Mouse (Mus musculus): Measurements from ENCODE around the gene Ifrd2. TPM values are rescaled to one million over a fixed set of nuclear protein-coding genes. Genes with fewer than 3 reads are reported as not detected.
A peak's percentile ranks its signal among the peaks of the same experiment; 100 is the strongest.

The Ifrd2 gene
- total RNA-seq, 2 experiments from 2014 or later, result 36.9 to 40.7 TPM

DNA sequence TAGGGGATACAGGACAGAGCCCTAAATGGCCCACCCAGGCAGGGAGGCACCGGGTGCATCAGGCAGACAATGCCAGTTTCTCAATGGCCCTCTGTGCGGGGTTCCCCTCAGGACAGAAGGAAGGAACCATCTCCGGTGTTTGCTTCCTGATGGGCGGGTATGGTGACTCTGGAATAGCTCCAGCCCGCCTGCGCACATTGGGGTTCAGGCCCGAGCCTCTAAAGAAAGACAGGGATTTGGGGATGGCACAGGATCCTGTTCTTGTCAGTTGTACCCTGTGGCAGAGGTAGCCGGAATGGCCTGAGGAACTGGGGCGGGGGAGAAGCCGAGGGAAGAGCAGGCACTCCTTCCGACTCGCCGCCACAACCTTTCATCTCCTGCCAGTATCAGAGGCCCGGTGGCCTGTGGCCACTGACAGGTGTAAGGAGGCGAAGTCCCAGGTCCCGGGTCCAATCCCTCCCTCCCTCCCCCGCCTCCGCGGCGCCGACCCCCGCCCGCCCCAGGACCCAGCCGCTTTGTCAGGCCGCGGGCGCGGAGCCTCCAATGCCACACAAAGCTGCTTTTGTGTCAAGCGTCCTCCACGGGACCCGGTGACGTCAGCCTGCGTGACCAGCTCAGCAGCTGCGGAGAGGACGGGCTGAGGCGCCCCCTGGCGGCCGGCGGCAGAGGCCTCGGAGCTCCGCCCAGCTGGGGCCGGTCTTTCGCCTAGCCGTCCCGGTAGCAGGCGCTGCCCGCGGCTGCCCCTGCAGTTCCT is 24.9 kb downstream of the Ifrd2 start:
- intact Hi-C loops (cut with DNase I), result loop anchor here (2.0 kb wide), 1 partner anchor 20 kb away; no protein-coding TSS in a partner anchor
- DNase-seq, result peak; percentile 99 to 100

DNA sequence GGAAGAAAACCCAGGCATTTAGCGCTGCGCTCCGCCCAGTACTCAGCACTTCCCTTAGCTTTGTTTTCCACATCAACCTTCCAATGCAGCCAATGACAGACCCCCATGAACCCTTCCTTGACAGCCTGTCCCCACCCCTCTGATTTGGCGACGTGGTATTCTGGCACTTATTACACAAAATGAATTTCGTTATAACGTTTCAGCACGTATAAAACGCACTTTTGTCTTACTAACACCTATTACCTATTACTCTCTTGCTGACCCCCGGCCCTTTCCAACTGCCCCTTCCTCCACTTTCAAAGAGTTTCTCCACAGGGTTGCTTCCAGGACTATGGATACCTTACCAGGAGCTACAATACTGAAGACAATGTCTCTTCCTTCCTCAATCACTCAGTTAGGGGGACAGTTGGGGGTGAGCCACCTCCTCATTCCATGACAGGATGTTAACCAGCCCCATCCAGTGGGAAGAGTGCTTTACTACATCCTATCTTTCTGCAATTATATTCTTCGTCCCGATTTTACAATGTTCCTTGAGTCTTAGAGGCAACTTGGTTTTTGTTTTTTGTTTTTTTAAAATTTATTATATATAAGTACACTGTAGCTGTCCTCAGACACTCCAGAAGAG is 25.6 kb downstream of the Ifrd2 start:
- intact Hi-C loops (cut with DNase I), result loop anchor here (2.0 kb wide), 1 partner anchor 20 kb away; no protein-coding TSS in a partner anchor
- DNase-seq, result no peak

DNA sequence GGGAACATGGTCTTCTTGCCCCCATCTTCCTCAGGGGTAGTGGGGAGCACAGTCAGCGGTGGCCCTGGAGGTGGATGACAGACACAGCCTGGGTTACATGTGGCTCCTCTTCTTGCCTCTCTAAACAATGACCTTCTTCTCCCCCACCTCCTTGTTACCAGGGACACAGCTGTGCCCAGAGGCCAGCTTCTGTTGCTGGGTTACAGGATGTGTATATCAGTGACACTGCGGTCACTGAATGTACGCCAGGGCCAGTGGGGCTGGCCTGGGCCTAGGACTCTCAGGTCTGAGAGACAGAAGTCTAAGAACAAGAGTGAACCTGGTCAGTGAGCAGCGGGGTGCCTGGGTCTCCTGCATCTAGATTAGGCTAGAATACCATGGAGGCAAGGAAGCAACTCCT is 27.6 kb downstream of the Ifrd2 start:
- intact Hi-C loops (cut with DNase I), result no loop called here
- DNase-seq, result peak; percentile 52 to 62

DNA sequence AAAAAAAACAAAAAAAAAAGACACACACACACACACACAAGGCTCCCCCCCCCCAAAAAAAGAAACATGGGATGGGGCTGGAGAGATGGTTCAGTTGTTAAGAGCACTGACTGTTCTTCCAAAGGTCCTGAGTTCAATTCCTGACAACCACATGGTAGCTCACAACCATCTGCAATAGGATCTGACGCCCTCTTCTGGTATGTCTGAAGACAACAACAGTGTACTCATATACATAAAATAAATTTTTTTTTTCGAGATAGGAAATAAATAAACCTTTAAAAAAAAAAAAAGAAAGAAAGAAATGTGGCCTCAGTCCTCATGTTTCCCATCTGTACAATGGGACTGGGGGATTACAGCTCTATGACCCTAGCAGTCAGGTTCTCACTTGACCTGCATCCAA is 30.0 kb downstream of the Ifrd2 start:
- no peak for DNase-seq

DNA sequence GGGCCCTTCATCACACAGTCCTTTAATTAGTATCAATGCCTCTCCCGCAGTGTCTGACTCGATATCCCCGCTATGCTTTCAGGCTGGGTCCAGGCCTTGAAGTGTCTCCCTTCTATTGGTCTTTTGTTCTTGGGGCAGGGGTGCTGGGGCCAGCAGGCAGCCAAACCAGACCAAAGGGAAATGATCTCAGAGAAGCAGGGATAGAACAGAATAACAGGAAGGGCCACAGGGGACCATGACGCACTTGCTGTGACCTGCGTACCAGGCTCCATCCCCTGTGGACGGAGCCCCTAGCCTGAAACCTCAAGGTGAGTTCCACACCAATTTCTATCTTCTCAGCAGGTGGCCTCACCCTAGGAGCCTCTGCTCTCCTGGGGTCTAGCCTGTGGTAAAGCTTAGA is 30.7 kb downstream of the Ifrd2 start:
- DNase-seq, result no peak
- intact Hi-C loops (cut with DNase I), result no loop called here

More for the DNA sequence above, 30.0 kb downstream of the Ifrd2 start:
- intact Hi-C loops (cut with DNase I), result no loop called here

DNA sequence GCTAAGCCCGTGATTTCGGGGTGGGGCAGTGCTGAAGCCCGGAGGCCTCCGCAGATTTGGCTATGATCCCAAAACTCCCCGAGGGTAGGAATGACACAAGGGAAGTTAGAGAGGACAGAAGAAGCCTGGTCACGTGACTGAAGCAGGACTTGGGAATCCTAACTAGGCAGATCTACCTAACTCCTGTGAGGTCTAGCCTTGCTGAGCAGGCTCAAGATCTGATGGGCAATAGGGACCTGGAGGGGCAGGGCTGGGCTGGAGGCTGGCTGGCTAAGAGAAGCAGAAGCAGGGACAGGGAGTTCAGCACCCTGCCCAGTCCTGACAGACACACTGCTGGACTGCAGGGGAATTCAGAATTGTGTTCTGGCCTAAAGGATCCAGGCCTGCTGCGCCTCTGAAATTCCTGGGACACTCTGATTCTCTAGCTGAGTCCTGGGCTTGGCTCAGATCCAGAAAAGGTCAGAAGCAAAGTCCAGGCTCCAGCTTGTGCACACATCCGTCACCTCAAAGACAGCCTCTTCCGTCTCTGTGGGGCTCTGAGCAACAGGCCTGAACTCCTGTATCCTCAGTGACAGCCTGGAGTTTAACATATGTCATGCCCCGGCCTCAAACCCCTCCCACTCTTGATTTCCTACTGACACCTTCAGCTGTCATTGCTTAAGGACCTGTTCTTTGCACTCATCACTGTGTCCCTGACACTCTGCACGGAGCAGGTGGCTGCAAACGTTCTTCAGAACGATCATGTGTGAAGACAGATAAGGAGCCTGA is 31.5 kb downstream of the Ifrd2 start:
- DNase-seq, result peak; percentile 76 to 79

DNA sequence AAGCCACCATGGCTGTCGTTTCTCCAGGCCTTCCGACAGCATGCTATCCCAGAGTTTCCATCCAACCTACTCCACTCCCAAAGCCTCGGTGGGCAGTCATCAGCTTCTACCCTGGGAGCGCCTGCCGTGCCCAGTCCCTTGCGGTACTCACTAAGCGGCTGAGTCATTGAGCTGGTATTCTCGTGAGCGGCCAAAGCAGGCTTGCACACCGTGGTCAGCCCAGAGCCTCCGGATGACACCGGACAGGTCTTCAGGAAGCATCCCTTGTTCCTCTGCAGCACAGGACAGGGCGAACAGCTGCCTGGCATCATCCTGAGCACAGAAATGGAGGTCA is 32.1 kb downstream of the Ifrd2 start:
- DNase-seq, result peak in 1 of 2 experiments; percentile 67
- intact Hi-C loops (cut with DNase I), result no loop called here

More for the DNA sequence above, 31.5 kb downstream of the Ifrd2 start:
- intact Hi-C loops (cut with DNase I), result no loop called here

DNA sequence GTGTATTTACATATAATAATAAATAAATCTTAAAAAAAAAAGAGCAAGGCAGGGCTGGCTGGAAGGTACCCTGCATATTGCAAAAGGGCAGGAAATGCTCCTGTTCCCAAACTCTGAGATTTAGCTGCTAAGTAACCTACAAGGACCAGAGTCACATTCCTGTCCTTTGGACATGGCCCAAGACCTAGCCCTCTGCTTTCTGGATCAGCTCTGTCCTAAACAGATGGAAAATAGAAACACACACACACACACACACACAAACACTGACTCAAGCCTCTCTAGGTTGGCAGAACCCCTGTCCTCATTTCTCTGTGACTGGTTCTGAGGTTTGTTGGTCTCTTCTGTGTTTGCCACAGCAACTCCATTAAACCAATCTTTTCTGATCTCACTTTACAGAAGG is 33.5 kb downstream of the Ifrd2 start:
- intact Hi-C loops (cut with DNase I), result no loop called here
- no peak for DNase-seq

DNA sequence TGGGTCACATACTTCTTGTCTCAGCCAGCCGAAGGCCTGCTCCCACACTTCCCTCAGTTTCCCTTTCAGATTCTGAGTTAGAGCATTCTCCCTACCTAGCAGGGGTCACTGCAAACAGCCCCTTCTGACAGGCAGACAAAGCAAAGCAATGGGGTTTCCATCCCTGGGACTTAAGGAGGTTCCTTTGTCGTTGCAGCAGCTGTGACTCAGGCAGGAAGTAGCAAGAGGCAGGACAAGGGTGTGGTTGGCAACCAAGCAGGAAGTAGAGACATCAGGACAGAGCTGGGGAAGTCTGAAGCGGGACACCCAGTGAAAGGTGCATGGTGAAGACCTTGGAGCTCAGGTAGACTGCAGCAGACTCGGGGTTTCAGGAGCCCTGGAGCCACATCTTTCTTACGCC is 37.1 kb downstream of the Ifrd2 start:
- DNase-seq, result peak; percentile 62 to 64

DNA sequence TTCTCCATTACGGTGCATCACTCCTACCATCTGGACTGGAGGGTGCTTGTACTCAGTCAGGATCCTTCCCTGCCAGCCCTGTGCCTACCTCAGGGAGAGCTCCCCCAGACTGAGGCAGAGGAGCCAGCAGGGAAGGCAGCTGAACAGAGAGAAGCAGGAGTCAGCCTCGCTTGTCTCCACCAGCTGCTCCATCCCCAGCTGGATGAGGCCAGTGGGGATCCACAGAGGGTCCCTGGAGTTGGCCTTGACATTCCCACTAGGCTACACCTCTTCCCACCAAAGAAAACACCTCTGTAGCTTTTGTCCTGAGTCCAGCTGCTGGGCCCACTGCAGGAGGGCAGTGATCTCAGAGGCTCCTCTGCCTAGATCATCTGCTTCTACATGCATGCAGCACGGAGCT is 37.5 kb downstream of the Ifrd2 start:
- intact Hi-C loops (cut with DNase I), result no loop called here
- DNase-seq, result no peak

More for the DNA sequence above, 37.1 kb downstream of the Ifrd2 start:
- intact Hi-C loops (cut with DNase I), result no loop called here

DNA sequence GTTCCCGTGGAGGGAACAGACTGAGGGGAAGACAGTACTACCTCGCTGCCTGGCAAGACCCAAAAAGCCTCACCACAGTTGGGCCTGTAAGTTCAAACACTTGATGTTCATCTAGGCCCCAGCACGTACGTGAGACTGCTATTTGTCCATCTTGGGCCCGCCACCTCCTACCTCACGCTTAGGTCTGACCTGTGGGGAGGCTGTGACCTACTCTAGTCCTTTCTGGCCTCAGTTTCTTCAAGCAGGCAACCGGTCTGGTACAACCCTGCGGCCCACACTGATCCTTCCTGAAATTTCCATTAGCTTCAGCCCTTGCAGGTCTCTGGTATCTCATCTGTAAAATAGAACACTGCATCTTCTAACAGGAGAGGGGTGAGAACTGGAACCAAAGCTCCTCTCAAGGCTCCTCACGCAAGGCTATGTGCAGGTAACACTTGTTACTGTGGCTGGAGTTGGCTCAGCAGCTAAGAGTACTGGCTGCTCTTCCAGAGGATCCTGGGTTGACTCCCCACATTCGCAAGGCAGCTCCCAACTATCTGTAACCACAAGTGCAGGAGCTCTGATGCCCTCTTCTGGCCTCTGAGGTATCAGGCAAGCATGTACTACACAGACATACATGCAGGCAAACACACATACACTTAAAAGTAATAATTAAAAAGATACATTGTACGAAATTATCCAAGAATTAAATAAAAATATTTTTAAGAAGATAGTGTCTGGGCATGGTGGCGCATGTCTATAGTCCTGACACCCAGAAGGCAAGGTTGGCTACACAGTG is 38.1 kb downstream of the Ifrd2 start:
- intact Hi-C loops (cut with DNase I), result no loop called here
- no peak for DNase-seq

DNA sequence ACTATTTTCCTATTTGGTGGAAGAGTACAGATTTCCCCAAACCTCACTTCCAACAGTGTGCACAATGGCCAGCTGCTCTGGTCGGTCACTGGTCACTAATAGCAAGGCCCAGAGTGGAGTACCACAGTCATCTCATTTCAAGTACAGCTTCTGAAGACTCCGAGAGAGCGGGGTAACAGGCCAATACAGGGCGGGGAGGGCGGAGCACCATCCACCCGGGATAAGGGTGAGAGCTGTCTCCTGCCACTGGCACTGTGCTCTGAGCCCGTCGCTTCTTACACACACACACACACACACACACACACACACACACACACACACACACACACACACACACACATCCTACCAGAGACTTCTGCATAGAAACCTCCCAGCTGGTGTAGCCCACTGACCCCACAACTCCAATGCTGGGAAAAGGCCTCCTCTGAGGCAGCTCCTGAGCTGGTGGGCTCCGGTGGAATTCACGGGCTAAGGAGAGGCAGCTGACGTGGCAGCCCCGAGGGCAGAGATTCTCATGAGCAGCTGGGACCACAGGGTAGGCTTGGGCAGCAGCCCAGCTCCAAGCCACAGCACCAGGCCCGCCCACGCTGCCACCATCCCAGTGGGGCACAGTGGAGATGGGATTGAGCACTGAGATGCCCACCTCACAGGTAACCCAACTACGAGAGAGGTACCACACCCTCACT is 38.9 kb downstream of the Ifrd2 start:
- no peak for DNase-seq
- intact Hi-C loops (cut with DNase I), result no loop called here

DNA sequence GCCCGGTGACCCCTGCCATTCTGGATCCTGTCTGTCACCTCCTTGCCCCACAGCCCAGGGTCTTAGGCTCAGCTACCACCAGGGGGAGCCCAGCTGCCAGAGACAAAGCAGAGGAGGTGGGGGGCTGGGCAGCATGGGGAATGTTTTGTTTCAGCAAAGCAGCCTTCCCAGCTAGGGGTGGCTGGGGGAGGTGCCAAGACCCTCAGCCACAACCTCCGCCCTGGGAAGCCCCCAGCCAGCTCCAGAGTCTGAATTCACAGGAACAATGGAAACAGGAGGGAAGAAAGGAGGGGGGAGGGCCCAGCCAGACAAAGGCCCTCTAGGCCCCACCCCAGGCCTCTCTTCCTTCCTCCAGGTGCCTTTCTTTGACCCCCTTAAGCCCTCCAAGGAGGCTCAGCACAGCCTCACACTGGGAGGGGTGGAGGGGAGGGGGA is 39.4 kb downstream of the Ifrd2 start:
- peak; percentile 91 to 94 for DNase-seq
- intact Hi-C loops (cut with DNase I), result no loop called here

DNA sequence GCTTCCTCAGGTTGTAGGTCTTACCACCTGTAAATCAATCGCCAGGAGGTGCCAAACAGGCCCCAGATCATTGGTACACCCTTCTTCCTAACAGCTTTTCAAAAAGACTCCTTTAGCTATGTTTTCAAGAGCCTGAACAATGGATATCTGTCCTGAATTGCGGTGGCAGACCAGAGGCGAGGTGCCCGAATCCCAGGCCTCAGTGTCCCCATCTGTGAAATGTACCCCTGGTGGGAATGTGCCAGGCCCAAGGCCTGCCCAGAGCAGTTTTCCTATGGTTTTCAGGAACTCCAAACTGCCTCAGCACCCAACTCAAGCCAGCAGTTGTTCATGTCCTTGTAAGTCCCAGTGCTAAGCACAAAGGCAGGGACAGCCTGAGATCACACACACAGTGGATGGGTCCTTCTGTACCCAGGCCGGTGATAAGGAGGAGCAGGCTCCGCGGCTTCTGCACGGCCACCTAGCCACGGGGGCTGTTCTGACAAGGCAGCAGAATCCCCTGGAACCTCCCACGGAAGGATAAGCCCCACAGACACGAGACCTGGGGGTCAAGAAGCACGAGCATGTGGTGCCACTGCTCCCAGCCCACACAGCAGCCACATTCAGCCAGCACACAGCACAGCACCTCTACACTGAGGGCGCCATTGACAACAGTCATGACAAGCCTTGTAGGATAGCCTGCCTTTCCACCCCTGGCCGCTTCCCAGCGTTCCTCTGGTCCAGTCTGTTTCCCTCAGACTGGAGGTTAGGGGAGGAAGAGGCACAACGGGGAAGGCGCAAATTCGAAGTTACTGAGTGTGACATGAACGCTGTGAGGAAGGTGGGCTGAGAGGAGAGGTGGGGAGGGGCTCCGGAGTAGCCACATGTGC is 40.2 kb downstream of the Ifrd2 start:
- intact Hi-C loops (cut with DNase I), result no loop called here
- DNase-seq, result no peak

DNA sequence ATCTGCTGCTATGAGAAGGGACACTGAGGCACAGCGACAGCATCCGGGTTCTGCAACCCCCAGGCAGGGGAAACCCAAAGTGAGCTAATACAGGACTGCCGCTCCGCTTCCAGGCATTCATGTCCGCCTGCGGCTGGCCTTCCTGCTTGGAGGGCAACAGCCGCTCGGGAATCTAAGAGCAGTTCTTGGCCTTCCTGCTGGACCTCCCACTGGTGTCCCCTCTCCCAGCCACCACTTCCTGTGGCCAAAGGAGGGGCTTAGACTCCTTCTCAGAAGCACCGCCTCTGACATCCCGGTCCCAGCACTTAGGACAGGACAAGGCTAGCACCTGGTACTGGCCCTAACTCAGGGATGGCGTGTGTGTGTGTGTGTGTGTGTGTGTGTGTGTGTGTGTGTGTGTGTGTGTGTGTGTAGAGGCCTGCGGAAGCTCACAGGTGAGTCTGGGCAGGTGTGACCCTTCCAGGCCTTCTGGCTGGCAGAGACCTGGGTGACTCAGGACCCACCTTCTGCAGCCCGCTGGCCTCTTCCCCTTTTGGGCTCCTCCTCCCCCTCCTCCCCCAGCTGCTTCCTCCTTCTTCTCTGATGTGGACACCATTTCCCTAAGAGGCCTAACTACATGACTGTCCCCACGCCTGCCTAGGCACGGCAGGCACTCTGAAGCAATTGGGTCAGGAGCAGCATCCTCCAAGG is 41.4 kb downstream of the Ifrd2 start:
- peak; percentile 67 to 75 for DNase-seq
- intact Hi-C loops (cut with DNase I), result no loop called here

DNA sequence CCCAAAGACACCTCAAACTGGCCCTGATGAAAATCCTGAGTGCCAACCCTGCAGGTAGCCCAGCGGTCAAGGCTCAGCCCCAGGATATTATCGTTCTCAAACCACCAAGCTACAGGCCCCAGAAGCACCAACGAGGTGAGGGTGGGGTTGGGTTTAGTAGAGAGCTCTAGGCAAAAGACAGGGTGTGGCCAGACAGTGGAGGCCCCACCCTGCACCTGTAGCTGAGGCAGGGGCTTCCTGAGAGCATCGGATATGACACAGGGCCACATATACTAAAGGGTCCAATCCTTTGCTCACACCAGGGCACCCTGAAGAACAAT is 41.9 kb downstream of the Ifrd2 start:
- intact Hi-C loops (cut with DNase I), result no loop called here
- DNase-seq, result no peak

DNA sequence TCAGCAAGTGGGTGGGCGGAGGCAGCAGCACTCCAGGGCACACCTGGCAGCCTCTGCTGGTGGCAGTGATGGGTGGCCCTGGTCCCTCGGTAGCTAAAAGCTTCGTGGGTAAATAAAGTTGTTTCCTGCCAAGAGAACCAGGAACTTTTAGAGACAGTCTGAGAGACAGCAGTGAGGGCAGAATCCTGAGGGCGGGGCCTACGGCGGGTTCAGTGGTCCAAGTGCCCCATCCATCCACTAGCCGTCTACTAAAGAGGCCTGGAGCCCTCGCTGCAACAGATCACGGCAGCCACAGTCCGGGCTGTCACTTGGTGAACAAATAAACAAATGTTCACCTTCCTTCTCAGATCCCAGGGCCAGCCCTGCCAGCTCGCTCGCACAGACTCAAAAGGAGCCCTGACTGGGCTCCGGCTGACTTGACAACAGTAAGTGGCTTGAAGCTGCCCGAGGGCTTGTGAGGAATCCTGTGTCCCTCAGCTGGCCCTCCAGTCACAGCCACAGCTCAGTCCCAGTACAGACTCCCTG is 42.5 kb downstream of the Ifrd2 start:
- DNase-seq, result no peak
- intact Hi-C loops (cut with DNase I), result no loop called here

DNA sequence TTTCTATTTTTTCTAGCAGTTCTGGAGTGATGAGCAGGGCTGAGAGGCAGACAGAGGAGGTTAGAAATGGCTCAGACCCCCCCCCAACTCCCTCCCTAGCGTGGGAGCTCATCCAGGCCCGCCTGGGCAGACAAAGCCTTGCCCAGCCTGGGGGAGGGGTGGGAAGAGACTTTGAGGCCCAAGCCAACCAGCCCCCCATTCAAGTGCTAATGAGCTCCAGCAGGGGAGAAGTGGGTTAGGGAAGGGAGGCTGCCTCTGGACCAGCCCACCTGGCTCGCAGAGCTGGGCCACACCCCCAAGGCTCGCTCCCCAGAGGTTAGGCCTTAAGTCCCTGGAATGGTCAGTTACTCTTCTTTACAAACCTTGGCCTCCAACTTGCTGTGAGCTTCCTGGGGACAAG is 43.1 kb downstream of the Ifrd2 start:
- no peak for DNase-seq
- intact Hi-C loops (cut with DNase I), result no loop called here
